Mouse (Mus musculus): ENCODE measurements around the gene Iqce.

DNA sequence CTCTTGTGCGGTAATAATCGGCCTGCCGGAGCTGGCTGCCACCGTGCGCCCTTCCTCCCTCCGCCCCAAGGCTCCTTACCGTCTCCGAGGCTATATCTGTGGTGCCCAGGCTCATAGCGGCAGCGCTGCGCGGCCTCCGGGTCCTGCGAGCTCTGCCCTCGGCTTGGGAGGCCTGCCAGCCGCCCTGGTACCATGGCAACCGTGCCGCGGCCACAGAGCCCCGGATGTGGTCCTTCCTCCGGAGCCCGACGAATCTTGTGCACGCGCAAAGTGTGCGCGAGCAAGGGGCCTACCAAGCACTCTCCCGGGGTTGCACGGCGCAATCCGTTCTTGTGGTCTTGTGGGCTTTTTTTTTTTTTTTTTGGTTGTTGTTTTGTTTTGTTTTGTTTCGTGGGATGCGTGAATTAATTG is at the start of gene Iqce:
- TF ChIP-seq POLR2A (IDR thresholded peaks at IDR 0.05; ENCODE audit: insufficient read length, low read depth) = peak; percentile 70
- TF ChIP-seq REST (IDR thresholded peaks at IDR 0.05; ENCODE audit: insufficient read depth, insufficient read length) = no peak
- TF ChIP-seq MYOG (IDR thresholded peaks at IDR 0.05; ENCODE audit: control insufficient read depth in 1 of 3, insufficient read depth in 1 of 3, insufficient read length in 2 of 3, low read depth in 2 of 3) = no peak
- TF ChIP-seq CEBPB (IDR thresholded peaks at IDR 0.05; ENCODE audit: insufficient read depth, poor library complexity, severe bottlenecking) = no peak
- TF ChIP-seq USF1 (IDR thresholded peaks at IDR 0.05; ENCODE audit: low read depth) = no peak
- no peak for TF ChIP-seq TCF3 (IDR thresholded peaks at IDR 0.05; ENCODE audit: insufficient read length, low read depth)
- no peak for TF ChIP-seq TCF12 (IDR thresholded peaks at IDR 0.05; ENCODE audit: insufficient read depth, poor library complexity, severe bottlenecking)
- TF ChIP-seq E2F4 (IDR thresholded peaks at IDR 0.05; ENCODE audit: insufficient read depth) = no peak
- TF ChIP-seq POLR2AphosphoS2 (IDR thresholded peaks at IDR 0.05; ENCODE audit: insufficient read length, low read depth) = peak; percentile 36
- no peak for TF ChIP-seq MAX (IDR thresholded peaks at IDR 0.05; ENCODE audit: low read depth)
- TF ChIP-seq SRF (IDR thresholded peaks at IDR 0.05; ENCODE audit: control insufficient read depth, insufficient read length, low read depth) = no peak
- no peak for TF ChIP-seq MYOD1 (IDR thresholded peaks at IDR 0.05; ENCODE audit: control insufficient read depth in 1 of 3, insufficient read length in 2 of 3, low read depth in 2 of 3)
